Mouse (Mus musculus) MEL (cell line): ENCODE measurements around the gene Wdfy3. TPM values are rescaled to one million over a fixed set of nuclear protein-coding genes. Genes with fewer than 3 reads are reported as not detected.
A peak's percentile ranks its signal among the peaks of the same experiment; 100 is the strongest.

Source experiments
- DNase-seq: peaks from one replicate; pipeline ENCODE4 v3.0.0; 2011; ENCODE audit warnings: low read depth, low spot score
- H3K27ac ChIP-seq: 2 replicates; pipeline ENCODE4 v1.5.1; 2012; ENCODE audit warnings: low read depth, mild to moderate bottlenecking, control low read depth, low read length, moderate library complexity; ENCODE audit not compliant: control insufficient read depth
- H3K27me3 ChIP-seq, 2 experiments: fragments of 150-350 bp in 1 of 2; sonication (generic) in 1 of 2; 2 replicates each; pipeline ENCODE4 v1.6.1; 2012; ENCODE audit warnings: low read length in 2 of 2, mild to moderate bottlenecking in 2 of 2, improper control_type of control experiment in 1 of 2, moderate library complexity in 1 of 2; ENCODE audit not compliant: insufficient read depth in 2 of 2, control insufficient read depth in 1 of 2
- H3K36me3 ChIP-seq, 2 experiments: 2 replicates each; pipeline ENCODE4 v1.6.1; 2012 to 2014; ENCODE audit warnings: low read length in 2 of 2, improper control_type of control experiment in 1 of 2, inconsistent platforms in 1 of 2, mild to moderate bottlenecking in 1 of 2; ENCODE audit not compliant: insufficient read depth in 2 of 2, control insufficient read depth in 1 of 2
- H3K4me1 ChIP-seq, 2 experiments: fragments of 150-350 bp in 1 of 2; sonication (generic) in 1 of 2; 2 replicates each; pipeline ENCODE4 v1.6.1; 2012; ENCODE audit warnings: low read length in 2 of 2, improper control_type of control experiment in 1 of 2, mild to moderate bottlenecking in 1 of 2; ENCODE audit not compliant: insufficient read depth in 2 of 2, control insufficient read depth in 1 of 2
- H3K4me3 ChIP-seq, 2 experiments: fragments of 150-350 bp in 1 of 2; sonication (generic) in 1 of 2; 2 replicates each; pipeline ENCODE4 v1.5.1; 2012; ENCODE audit warnings: low read depth in 2 of 2, low read length in 2 of 2, mild to moderate bottlenecking in 2 of 2, moderate library complexity in 2 of 2, control low read depth in 1 of 2, improper control_type of control experiment in 1 of 2; ENCODE audit not compliant: control insufficient read depth in 1 of 2, insufficient read depth in 1 of 2
- H3K79me2 ChIP-seq: 2 replicates; pipeline ENCODE4 v1.6.1; 2012; ENCODE audit warnings: mild to moderate bottlenecking, low read length, moderate library complexity; ENCODE audit not compliant: control insufficient read depth, poor library complexity, insufficient read depth
- H3K9ac ChIP-seq: 2 replicates; pipeline ENCODE4 v1.6.1; 2012; ENCODE audit warnings: low read depth, mild to moderate bottlenecking, control low read depth, low read length, moderate library complexity; ENCODE audit not compliant: control insufficient read depth, poor library complexity, severe bottlenecking
- H3K9me3 ChIP-seq: fragments of 150-350 bp; sonication (generic); replicated peaks from 2 replicates; pipeline ENCODE4 v1.6.1; 2012; ENCODE audit warnings: mild to moderate bottlenecking, low read length, improper control_type of control experiment, moderate library complexity; ENCODE audit not compliant: insufficient read depth
- BHLHE40 ChIP-seq: IDR thresholded peaks from 2 replicates; pipeline ENCODE4 v1.6.1; 2012; ENCODE audit warnings: low read depth, mild to moderate bottlenecking, inconsistent platforms, low read length, improper control_type of control experiment, borderline replicate concordance
- CHD1 ChIP-seq: IDR thresholded peaks from 2 replicates; pipeline ENCODE4 v1.6.1; 2012; ENCODE audit warnings: low read depth, mild to moderate bottlenecking, inconsistent platforms, low read length, improper control_type of control experiment
- CTCF ChIP-seq, 3 experiments: IDR thresholded peaks in 2 of 3; conservative IDR thresholded peaks in 1 of 3; 2 replicates each; pipeline ENCODE4 v1.5.1; 2011 to 2012; ENCODE audit warnings: low read length in 3 of 3, low read depth in 2 of 3, mild to moderate bottlenecking in 2 of 3, improper control_type of control experiment in 1 of 3, inconsistent platforms in 1 of 3, mixed read lengths in 1 of 3, moderate library complexity in 1 of 3; ENCODE audit not compliant: control insufficient read depth in 1 of 3, insufficient read depth in 1 of 3, poor library complexity in 1 of 3, severe bottlenecking in 1 of 3
- E2F4 ChIP-seq: IDR thresholded peaks from 2 replicates; pipeline ENCODE4 v1.6.1; 2011; ENCODE audit warnings: low read depth, low read length, improper control_type of control experiment, borderline replicate concordance
- ELF1 ChIP-seq: IDR thresholded peaks from 2 replicates; pipeline ENCODE4 v1.6.1; 2014; ENCODE audit warnings: low read depth, mild to moderate bottlenecking, inconsistent platforms, low read length, improper control_type of control experiment, moderate library complexity
- EP300 ChIP-seq, 2 experiments: IDR thresholded peaks; 2 replicates each; pipeline ENCODE4 v1.6.1; 2011; ENCODE audit warnings: improper control_type of control experiment in 2 of 2, low read length in 2 of 2, low read depth in 1 of 2, mild to moderate bottlenecking in 1 of 2
- HCFC1 ChIP-seq: IDR thresholded peaks from 2 replicates; pipeline ENCODE4 v1.6.1; 2012; ENCODE audit warnings: low read depth, mild to moderate bottlenecking, inconsistent platforms, low read length, improper control_type of control experiment, moderate library complexity
- MAFK ChIP-seq: IDR thresholded peaks from 2 replicates; pipeline ENCODE4 v1.6.1; 2011; ENCODE audit warnings: low read depth, mild to moderate bottlenecking, low read length, improper control_type of control experiment, borderline replicate concordance
- MAX ChIP-seq: IDR thresholded peaks from 2 replicates; pipeline ENCODE4 v1.6.1; 2011; ENCODE audit warnings: low read length, improper control_type of control experiment
- MAZ ChIP-seq: IDR thresholded peaks from 2 replicates; pipeline ENCODE4 v1.6.1; 2012; ENCODE audit warnings: low read depth, mild to moderate bottlenecking, inconsistent platforms, low read length, improper control_type of control experiment
- MEF2A ChIP-seq: IDR thresholded peaks from 2 replicates; pipeline ENCODE4 v1.6.1; 2014; ENCODE audit warnings: low read depth, mild to moderate bottlenecking, inconsistent platforms, low read length, improper control_type of control experiment; ENCODE audit not compliant: poor library complexity, insufficient replicate concordance, severe bottlenecking; ENCODE audit errors: extremely low read depth
- MXI1 ChIP-seq: IDR thresholded peaks from 2 replicates; pipeline ENCODE4 v1.6.1; 2011; ENCODE audit warnings: mild to moderate bottlenecking, low read depth, low read length, improper control_type of control experiment
- MYB ChIP-seq: IDR thresholded peaks from 2 replicates; pipeline ENCODE4 v1.6.1; 2011; ENCODE audit warnings: mild to moderate bottlenecking, low read depth, low read length, improper control_type of control experiment
- NELFE ChIP-seq: IDR thresholded peaks from 2 replicates; pipeline ENCODE4 v1.6.1; 2011; ENCODE audit warnings: low read depth, low read length, improper control_type of control experiment
- POLR2A ChIP-seq, 2 experiments: IDR thresholded peaks; 2 replicates each; pipeline ENCODE4 v1.6.1; 2011 to 2012; ENCODE audit warnings: low read length in 2 of 2, mild to moderate bottlenecking in 2 of 2, control low read depth in 1 of 2, improper control_type of control experiment in 1 of 2, low read depth in 1 of 2, moderate library complexity in 1 of 2; ENCODE audit not compliant: control insufficient read depth in 1 of 2, insufficient read depth in 1 of 2, poor library complexity in 1 of 2
- RAD21 ChIP-seq: IDR thresholded peaks from 2 replicates; pipeline ENCODE4 v1.6.1; 2011; ENCODE audit warnings: mild to moderate bottlenecking, low read depth, low read length, improper control_type of control experiment
- RCOR1 ChIP-seq: IDR thresholded peaks from 2 replicates; pipeline ENCODE4 v1.6.1; 2012; ENCODE audit warnings: low read depth, mild to moderate bottlenecking, inconsistent platforms, low read length, improper control_type of control experiment
- SIN3A ChIP-seq: IDR thresholded peaks from 2 replicates; pipeline ENCODE4 v1.6.1; 2012; ENCODE audit warnings: low read length, improper control_type of control experiment, inconsistent platforms
- SMC3 ChIP-seq: IDR thresholded peaks from 2 replicates; pipeline ENCODE4 v1.6.1; 2011; ENCODE audit warnings: low read depth, low read length, improper control_type of control experiment
- TBP ChIP-seq: IDR thresholded peaks from 2 replicates; pipeline ENCODE4 v1.8.0; 2011; ENCODE audit warnings: low read depth, low read length, improper control_type of control experiment
- TCF12 ChIP-seq: IDR thresholded peaks from 2 replicates; pipeline ENCODE4 v1.6.1; 2014; ENCODE audit warnings: low read depth, mild to moderate bottlenecking, inconsistent platforms, low read length, improper control_type of control experiment, moderate library complexity
- USF2 ChIP-seq, 2 experiments: IDR thresholded peaks; 2 replicates each; pipeline ENCODE4 v1.6.1; 2011 to 2012; ENCODE audit warnings: improper control_type of control experiment in 2 of 2, low read length in 2 of 2, borderline replicate concordance in 1 of 2, inconsistent platforms in 1 of 2, low read depth in 1 of 2, mild to moderate bottlenecking in 1 of 2; ENCODE audit not compliant: insufficient read depth in 1 of 2
- ZC3H11A ChIP-seq: IDR thresholded peaks from 2 replicates; pipeline ENCODE4 v1.6.1; 2012; ENCODE audit warnings: low read depth, mild to moderate bottlenecking, inconsistent platforms, low read length, improper control_type of control experiment
- ZKSCAN1 ChIP-seq: IDR thresholded peaks from 2 replicates; pipeline ENCODE4 v1.6.1; 2012; ENCODE audit warnings: low read depth, mild to moderate bottlenecking, inconsistent platforms, low read length, improper control_type of control experiment, moderate library complexity
- polyA plus RNA-seq, 2 experiments: library from polyadenylated mRNA; stranded (reverse) in 1 of 2; unstranded in 1 of 2; fragments of >175 nt in 1 of 2; fragments of >200 nt in 1 of 2; gene quantifications; 2 replicates each; pipeline versions ENCODE4 v1.2.1 to v1.2.4; 2012; ENCODE audit warnings: low replicate concordance in 2 of 2, low read depth in 1 of 2; ENCODE audit not compliant: insufficient read length in 2 of 2, insufficient read depth in 1 of 2, missing spikeins in 1 of 2
- total RNA-seq: library from RNA; depleted of rRNA; stranded (reverse); fragments of 300-350 nt; gene quantifications from 2 replicates; pipeline ENCODE4 v1.2.3, GENCODE M21; 2012

Wdfy3 gene
- total and polyA plus RNA-seq, 3 experiments: 10.0 to 21.3 (median 11.9) TPM

GRCm38 (mm10) chr5:102113009-102113408, 43.3 kb upstream of the Wdfy3 start:
- no peaks in the 10 kb centered on the region for H3K4me1 ChIP-seq
- DNase-seq: peak; percentile 3
- H3K4me3 ChIP-seq: no peak overlapping the region
- no peak overlapping the region for H3K27ac ChIP-seq
- H3K79me2 ChIP-seq: no peaks in the 10 kb centered on the region
- no peak overlapping the region for H3K9ac ChIP-seq
- no peaks in the 10 kb centered on the region for H3K36me3 ChIP-seq
- H3K9me3 ChIP-seq: no peaks in the 10 kb centered on the region
- H3K27me3 ChIP-seq: no peaks in the 10 kb centered on the region; a peak in 1 of 4 replicates
- TF ChIP-seq USF2 (IDR thresholded peaks at IDR 0.05; ENCODE audit: borderline replicate concordance in 1 of 2, insufficient read depth in 1 of 2, low read depth in 1 of 2, low read length in 2 of 2) (no peak), POLR2A (IDR thresholded peaks at IDR 0.05; ENCODE audit: control insufficient read depth in 1 of 2, insufficient read depth in 1 of 2, low read depth in 1 of 2, low read length in 2 of 2, poor library complexity in 1 of 2) (no peak), TBP (no peak), ELF1 (no peak), EP300 (IDR thresholded peaks at IDR 0.05; ENCODE audit: low read depth in 1 of 2, low read length in 2 of 2) (no peak)

DNA sequence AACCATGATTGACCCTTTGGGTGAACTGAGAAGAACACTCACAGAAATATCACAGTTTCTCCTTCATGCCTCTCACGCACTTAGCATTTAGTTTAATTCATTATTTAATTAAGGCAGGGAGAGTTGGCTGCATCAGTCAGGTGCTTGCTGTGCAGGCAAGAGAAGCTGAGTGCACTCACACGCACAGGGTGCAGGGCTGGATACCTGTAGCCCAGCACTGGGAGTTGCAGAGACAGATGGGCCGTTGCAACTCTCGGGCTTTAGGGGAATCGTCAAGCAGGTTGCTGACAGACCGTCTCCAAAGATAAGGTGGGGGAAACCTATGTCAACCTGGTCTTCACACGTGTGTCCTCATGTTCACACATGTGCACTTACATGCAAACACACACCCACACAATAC, 42.3 kb upstream of the Wdfy3 start:
- no peak for DNase-seq
- H3K27ac ChIP-seq: no peak overlapping the region
- TF ChIP-seq POLR2A (IDR thresholded peaks at IDR 0.05; ENCODE audit: control insufficient read depth in 1 of 2, insufficient read depth in 1 of 2, low read depth in 1 of 2, low read length in 2 of 2, poor library complexity in 1 of 2) (no peak), ZKSCAN1 (no peak), SIN3A (no peak), RCOR1 (no peak), CHD1 (no peak), MYB (no peak), E2F4 (no peak), MEF2A (no peak)

DNA sequence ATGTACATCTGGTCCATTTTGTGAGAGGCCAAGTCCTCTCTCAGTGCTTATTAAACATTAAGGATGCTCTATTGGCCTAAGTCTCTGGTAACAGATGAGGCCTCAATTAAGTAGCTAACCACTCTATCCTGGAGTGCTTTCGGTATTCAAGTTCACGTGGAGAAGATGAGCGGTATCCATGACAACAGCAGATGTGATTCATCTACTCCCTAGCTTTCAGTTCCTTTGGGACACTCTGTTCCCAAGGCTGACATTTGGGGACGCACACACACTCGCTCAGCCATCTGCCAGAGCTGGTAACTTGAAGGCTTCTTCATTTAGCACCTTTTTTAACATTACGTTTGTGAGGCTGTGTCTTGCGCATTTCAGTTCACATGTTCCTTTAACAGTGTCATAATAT, 40.3 kb upstream of the Wdfy3 start:
- Histone ChIP-seq H3K9me3 (no peaks in the 10 kb centered on the region), H3K4me3 (no peak overlapping the region), H3K79me2 (no peaks in the 10 kb centered on the region), H3K27ac (no peak overlapping the region), H3K9ac (no peak overlapping the region), H3K27me3 (no peaks in the 10 kb centered on the region; a peak in 1 of 4 replicates), H3K36me3 (no peaks in the 10 kb centered on the region), H3K4me1 (no peaks in the 10 kb centered on the region)
- no peak for TF ChIP-seq MEF2A
- TF ChIP-seq SMC3: no peak
- TF ChIP-seq BHLHE40: no peak
- TF ChIP-seq MAX: no peak
- TF ChIP-seq CTCF (IDR thresholded peaks at IDR 0.05 in 2 of 3, conservative IDR thresholded peaks at IDR 0.05 in 1 of 3; ENCODE audit: control insufficient read depth in 1 of 3, insufficient read depth in 1 of 3, low read depth in 2 of 3, low read length in 3 of 3, poor library complexity in 1 of 3, severe bottlenecking in 1 of 3): no peak
- no peak for TF ChIP-seq MAZ
- no peak for TF ChIP-seq NELFE
- TF ChIP-seq ZC3H11A: no peak
- no peak for TF ChIP-seq MYB
- no peak for TF ChIP-seq TCF12
- TF ChIP-seq RAD21: no peak
- TF ChIP-seq ZKSCAN1: no peak
- no peak for TF ChIP-seq MXI1
- TF ChIP-seq HCFC1: no peak
- TF ChIP-seq MAFK: no peak
- DNase-seq: no peak

More for the DNA sequence above, 42.3 kb upstream of the Wdfy3 start:
- H3K9ac ChIP-seq: no peak overlapping the region
- H3K9me3 ChIP-seq: no peaks in the 10 kb centered on the region
- H3K4me3 ChIP-seq: no peak overlapping the region
- no peaks in the 10 kb centered on the region for H3K36me3 ChIP-seq
- H3K4me1 ChIP-seq: no peaks in the 10 kb centered on the region
- no peaks in the 10 kb centered on the region for H3K79me2 ChIP-seq
- H3K27me3 ChIP-seq: no peaks in the 10 kb centered on the region; a peak in 1 of 4 replicates
